Mouse (Mus musculus) heart, postnatal 36 days (tissue): ENCODE measurements around the gene Kcnj10. TPM values are rescaled to one million over a fixed set of nuclear protein-coding genes. Genes with fewer than 3 reads are reported as not detected.

Experiments used
- DNase-seq, 2 experiments: peaks; one replicate each; pipeline ENCODE4 v3.0.0; 2021 to 2022
- intact Hi-C: fragments of 180-260 bp; cut with DNase I; formaldehyde crosslinking; loops from one replicate; pipeline ENCODE4 v1.15.1; 2025
- total RNA-seq, 2 experiments: library from RNA; stranded (reverse); gene quantifications; 2 replicates each; pipeline ENCODE4 v1.2.3; 2021

Gene Kcnj10
- total RNA-seq, 2 experiments from 2014 or later = 0.05 to 0.11 TPM

GRCm38 (mm10) chr1:172311921-172312767, 28.9 kb upstream of the Kcnj10 start:
- DNase-seq = peak; percentile 87 to 89
- intact Hi-C loops = loop anchor here (2.0 kb wide), 1 partner anchor 163 kb away; the partner anchor contains the start of gene Dcaf8

GRCm38 (mm10) chr1:172312768-172313561, 28.0 kb upstream of the Kcnj10 start:
- intact Hi-C loops = no loop called here

GRCm38 (mm10) chr1:172313613-172314411, 27.2 kb upstream of the Kcnj10 start:
- no peak for DNase-seq
- intact Hi-C loops = no loop called here

More at GRCm38 (mm10) chr1:172312768-172313561, 28.0 kb upstream of the Kcnj10 start:
- DNase-seq = no peak

- intact Hi-C loops = no loop called here
Observed at GRCm38 (mm10) chr1:172314911-172315310, 26.1 kb upstream of the Kcnj10 start.

GRCm38 (mm10) chr1:172317431-172317830, 23.6 kb upstream of the Kcnj10 start:
- no peak for DNase-seq
- intact Hi-C loops = no loop called here

More at GRCm38 (mm10) chr1:172314911-172315310, 26.1 kb upstream of the Kcnj10 start:
- DNase-seq = no peak

- no peak for DNase-seq
- intact Hi-C loops = no loop called here
Observed at GRCm38 (mm10) chr1:172317946-172318345, 23.1 kb upstream of the Kcnj10 start.

GRCm38 (mm10) chr1:172318424-172319035, 22.5 kb upstream of the Kcnj10 start:
- no peak for DNase-seq
- intact Hi-C loops = no loop called here

- intact Hi-C loops = no loop called here
- no peak for DNase-seq
Observed at GRCm38 (mm10) chr1:172319346-172319745, 21.7 kb upstream of the Kcnj10 start.

- intact Hi-C loops = no loop called here
- DNase-seq = no peak
Observed at GRCm38 (mm10) chr1:172319921-172320411, 21.0 kb upstream of the Kcnj10 start.

GRCm38 (mm10) chr1:172322725-172323124, 18.3 kb upstream of the Kcnj10 start:
- no peak for DNase-seq
- intact Hi-C loops = no loop called here

GRCm38 (mm10) chr1:172323298-172323697, 17.7 kb upstream of the Kcnj10 start:
- no peak for DNase-seq
- intact Hi-C loops = no loop called here

GRCm38 (mm10) chr1:172323801-172324359, 17.1 kb upstream of the Kcnj10 start:
- no peak for DNase-seq
- intact Hi-C loops = loop anchor here (2.0 kb wide), 1 partner anchor 277 kb away; no protein-coding TSS in a partner anchor

GRCm38 (mm10) chr1:172324725-172325124, 16.3 kb upstream of the Kcnj10 start:
- intact Hi-C loops = loop anchor here (2.0 to 5.0 kb wide), 2 partner anchors 278 to 1073 kb away; no protein-coding TSS in a partner anchor

GRCm38 (mm10) chr1:172325680-172326535, 15.1 kb upstream of the Kcnj10 start:
- peak; percentile 65 to 72 for DNase-seq
- intact Hi-C loops = loop anchor here (2.0 to 5.0 kb wide), 2 partner anchors 279 to 1071 kb away; no protein-coding TSS in a partner anchor

More at GRCm38 (mm10) chr1:172324725-172325124, 16.3 kb upstream of the Kcnj10 start:
- DNase-seq = peak; percentile 74 to 82

GRCm38 (mm10) chr1:172326684-172327083, 14.3 kb upstream of the Kcnj10 start:
- intact Hi-C loops = loop anchor here (5.0 kb wide), 1 partner anchor 1071 kb away; no protein-coding TSS in a partner anchor
- DNase-seq = no peak

GRCm38 (mm10) chr1:172327206-172328001, 13.6 kb upstream of the Kcnj10 start:
- intact Hi-C loops = loop anchor here (5.0 kb wide), 1 partner anchor 1070 kb away; no protein-coding TSS in a partner anchor
- no peak for DNase-seq

- intact Hi-C loops = loop anchor here (5.0 kb wide), 1 partner anchor 1069 kb away; no protein-coding TSS in a partner anchor
- DNase-seq = no peak
Observed at GRCm38 (mm10) chr1:172328041-172328440, 13.0 kb upstream of the Kcnj10 start.
